Comparison of ENCODE assay signal across 8 mouse cellular contexts in genomic region chr13:15741771-15742170, GRCm38 (mm10).
A peak's percentile ranks its signal among the peaks of the same experiment; 100 is the strongest.
DNase-seq lines count a peak whose midpoint lies in the region; ATAC-seq and TF ChIP-seq lines count a peak whose summit lies in the region.

No protein-coding gene starts in this region.

- no peak overlapping the region for H3K4me2 ChIP-seq in heart, embryonic 11.5 days
- no peak overlapping the region for H3K4me2 ChIP-seq in forebrain, embryonic 14.5 days (ENCODE audit: low read length)

- H3K27ac ChIP-seq in heart, embryonic 11.5 days (ENCODE audit: low read depth, low read length): no peak overlapping the region
- no peak overlapping the region for H3K27ac ChIP-seq in forebrain, embryonic 14.5 days (ENCODE audit: low read depth, low read length)
- H3K27ac ChIP-seq in layer of hippocampus, adult 2 months: no peak overlapping the region

- no peak for ATAC-seq in heart, embryonic 11.5 days (replicated peaks; ENCODE audit: insufficient number of reproducible peaks, low FRiP score, low TSS enrichment)
- ATAC-seq in forebrain, embryonic 14.5 days: peak; percentile 99
- no peak for ATAC-seq in activated CD4-positive, CD25-positive, alpha-beta regulatory T cell, adult 4 months

- no peaks in the 10 kb centered on the region; the same call in 1 of the 2 replicates for H3K9me3 ChIP-seq in heart, embryonic 11.5 days (replicated peaks; ENCODE audit: control insufficient read depth, low read length)
- no peaks in the 10 kb centered on the region for H3K9me3 ChIP-seq in forebrain, embryonic 14.5 days (replicated peaks; ENCODE audit: control insufficient read depth, low read length)

- TF ChIP-seq CTCF in layer of hippocampus, adult 2 months (conservative IDR thresholded peaks at IDR 0.05): no peak

- H3K36me3 ChIP-seq in heart, embryonic 11.5 days (ENCODE audit: control insufficient read depth, insufficient read depth, low read length): no peaks in the 10 kb centered on the region
- no peaks in the 10 kb centered on the region for H3K36me3 ChIP-seq in forebrain, embryonic 14.5 days (ENCODE audit: control insufficient read depth, insufficient read depth, low read length)

- H3K9ac ChIP-seq in heart, embryonic 11.5 days (ENCODE audit: low read depth, low read length): no peak overlapping the region
- no peak overlapping the region for H3K9ac ChIP-seq in forebrain, embryonic 14.5 days (ENCODE audit: low read length)

- 30% methylated on average over 1 of the region's 1 CpGs for WGBS in heart, embryonic 11.5 days (ENCODE audit: insufficient replicate concordance)
- 29% methylated on average over 1 of the region's 1 CpGs for WGBS in forebrain, embryonic 14.5 days

- peak; percentile 94 to 95 for DNase-seq in heart, adult 18-20 months
- DNase-seq in forebrain, embryonic 14.5 days (ENCODE audit: low spot score): peak; percentile 95
- peak; percentile 96 to 97 for DNase-seq in heart, postnatal 10 days
- peak; percentile 58 to 75 for DNase-seq in layer of hippocampus, adult 2 months (ENCODE audit: low spot score in 2 of 2)
- peak; percentile 79 for DNase-seq in lung, postnatal 36 days
- DNase-seq in testis, postnatal 10 days (ENCODE audit: low spot score): peak; percentile 76

- intact Hi-C loops in heart, postnatal 10 days (cut with DNase I): no loop called here

- H3K4me1 ChIP-seq in heart, embryonic 11.5 days (ENCODE audit: control insufficient read depth, insufficient read depth, low read length): no peaks in the 10 kb centered on the region
- no peaks in the 10 kb centered on the region; the same call in 1 of the 2 replicates for H3K4me1 ChIP-seq in forebrain, embryonic 14.5 days (ENCODE audit: control insufficient read depth, insufficient read depth, low read length)

- H3K4me3 ChIP-seq in heart, embryonic 11.5 days (ENCODE audit: low read depth, low read length): no peak overlapping the region
- H3K4me3 ChIP-seq in forebrain, embryonic 14.5 days (ENCODE audit: low read depth, low read length): no peak overlapping the region
- H3K4me3 ChIP-seq in layer of hippocampus, adult 2 months: no peak overlapping the region

- H3K27me3 ChIP-seq in heart, embryonic 11.5 days (ENCODE audit: control insufficient read depth, insufficient read depth, low read length): no peaks in the 10 kb centered on the region
- H3K27me3 ChIP-seq in forebrain, embryonic 14.5 days (replicated peaks; ENCODE audit: control insufficient read depth, insufficient read depth, low read length): no peaks in the 10 kb centered on the region
